Mouse (Mus musculus) 3T3-L1 (cell line): Measurements from ENCODE around the gene Fat3.

Experiments
- DNase-seq: peaks from one replicate; pipeline ENCODE4 v3.0.0-alpha.2; 2015; ENCODE audit warnings: low read depth, low spot score

Fat3 gene

DNA sequence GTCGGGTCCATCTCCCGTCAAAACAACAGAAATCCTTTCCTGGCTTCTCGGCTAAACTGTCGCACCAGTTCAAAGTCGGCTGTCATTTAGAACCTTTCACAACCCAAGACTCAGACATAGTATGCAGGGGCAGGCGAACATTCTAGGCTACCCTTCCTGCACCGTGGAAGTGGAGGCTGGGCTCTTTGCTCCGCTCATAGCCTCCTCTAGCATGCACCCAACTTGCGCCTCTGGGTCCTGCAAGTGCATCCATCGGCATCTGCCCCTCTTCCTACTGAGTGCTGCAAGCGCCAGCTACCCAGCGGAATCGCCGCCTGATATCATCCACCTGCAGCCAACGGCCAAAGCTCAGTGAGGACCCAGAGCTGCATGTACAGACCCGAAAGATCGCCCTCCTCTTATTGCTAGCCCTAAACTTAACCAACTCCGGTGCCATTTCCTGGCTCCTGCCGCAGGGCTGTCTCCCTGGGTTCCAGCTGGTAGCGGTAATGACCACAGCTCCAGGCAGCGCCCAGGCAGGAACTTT, at the start of gene Fat3:
Gene Fat3 (minus strand): TSS at position 100 of the 526 bp plus-strand sequence.
- no peak for DNase-seq

DNA sequence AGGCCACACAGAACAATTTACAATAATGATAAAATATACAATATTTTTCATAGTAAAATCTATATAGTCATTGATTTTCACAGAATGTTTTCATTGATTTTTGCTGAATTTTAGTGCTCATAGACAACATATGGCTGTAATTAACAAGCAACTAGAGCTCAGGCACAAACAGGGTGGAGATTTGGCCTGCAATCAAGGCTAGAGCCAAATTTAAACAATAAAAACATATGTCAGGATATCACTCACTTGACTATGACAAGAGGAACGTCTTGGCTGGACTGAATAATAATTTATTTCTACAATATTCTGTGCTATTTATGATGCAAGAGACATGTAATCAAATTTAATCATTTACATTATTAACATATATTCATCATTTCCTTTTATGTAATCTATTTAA, 31.8 kb upstream of the Fat3 start:
- no peak for DNase-seq

DNA sequence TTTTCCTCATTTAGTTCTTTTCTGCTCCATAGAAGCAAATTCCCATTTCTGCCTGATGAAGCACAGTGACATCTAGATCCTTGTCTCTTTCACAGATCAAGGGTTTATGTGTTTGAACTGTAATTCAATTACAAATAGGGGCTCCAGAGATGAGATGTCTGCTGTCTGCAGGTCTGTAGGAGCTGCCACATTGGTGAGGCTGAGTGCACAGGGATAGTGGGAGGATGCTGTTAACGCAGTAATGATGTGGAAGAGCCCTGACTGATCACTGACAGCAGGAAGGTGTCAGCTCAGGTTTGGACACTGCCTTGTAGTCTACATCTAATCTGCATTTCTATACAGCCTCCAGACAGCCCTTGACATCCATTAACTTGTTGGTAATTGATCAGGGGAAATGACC, 16.5 kb upstream of the Fat3 start:
- no peak for DNase-seq

DNA sequence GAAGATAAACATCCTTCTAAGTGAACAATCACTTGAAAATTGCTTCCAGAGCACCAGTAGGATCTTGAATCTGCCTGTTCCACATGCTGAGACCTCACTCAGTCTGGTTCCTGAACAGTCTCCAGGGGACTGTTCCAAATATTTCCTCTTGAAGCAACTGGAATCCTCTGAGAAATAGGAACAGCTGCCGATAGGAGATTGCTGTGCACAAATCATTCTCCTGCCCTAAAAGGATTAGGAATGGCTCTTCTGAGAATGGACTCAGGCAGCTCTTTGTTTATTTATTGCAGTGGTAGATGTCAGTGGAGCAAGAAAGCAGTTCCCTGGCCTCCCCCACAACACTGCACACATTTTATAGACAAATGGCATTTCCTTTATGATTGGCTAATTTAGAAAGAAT, 10.9 kb upstream of the Fat3 start:
- no peak for DNase-seq

DNA sequence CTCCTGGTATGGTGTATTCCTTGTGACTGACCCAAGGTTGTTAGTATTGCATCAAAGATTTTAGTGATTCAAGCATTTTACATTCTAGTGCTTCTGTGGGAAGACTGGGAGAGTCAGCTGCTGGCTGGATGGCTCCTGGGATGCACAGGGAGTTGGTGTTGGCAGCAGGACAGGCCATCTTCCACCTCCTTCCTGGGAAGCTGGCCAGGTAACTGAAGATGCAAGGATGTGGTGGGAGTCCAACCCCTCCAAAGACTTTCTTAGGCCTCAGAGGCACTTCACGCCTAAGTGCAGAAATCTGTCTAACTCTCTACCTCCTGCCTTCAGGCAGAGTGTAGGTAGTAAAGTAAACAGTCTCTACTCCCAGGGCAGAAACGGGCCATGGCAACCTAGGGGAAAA, 2.7 kb upstream of the Fat3 start:
- DNase-seq = no peak

DNA sequence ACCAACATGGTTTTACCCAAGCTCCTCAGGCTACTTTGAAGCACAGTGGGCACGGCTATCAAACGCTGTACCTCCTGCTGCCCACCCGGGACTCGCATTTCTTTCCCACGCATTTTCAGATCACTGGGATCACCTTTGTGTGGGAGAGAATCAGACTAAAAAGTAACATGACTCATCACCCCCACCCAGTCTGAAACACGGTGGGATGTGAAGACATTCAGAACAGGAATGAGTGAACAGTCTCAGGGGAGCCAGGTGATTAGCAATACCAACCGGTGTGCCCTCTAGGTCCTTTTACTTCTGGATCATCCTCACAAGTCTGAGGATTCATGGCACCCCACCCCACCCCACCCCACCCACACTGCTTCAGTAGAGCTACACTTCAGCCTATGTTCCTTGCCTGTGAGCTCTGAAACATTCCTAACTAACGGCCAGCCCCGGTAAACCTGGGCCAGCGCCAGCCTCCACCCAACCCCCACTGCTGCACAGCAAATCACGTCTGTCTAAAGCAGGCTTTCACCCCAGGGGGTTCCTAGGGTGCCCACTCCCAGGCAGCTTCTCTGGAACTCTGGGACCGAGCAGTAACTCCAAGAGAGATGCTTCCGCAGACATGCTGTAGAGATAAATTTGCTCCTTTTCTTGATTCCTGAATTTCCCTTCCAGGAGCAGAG, 1.7 kb upstream of the Fat3 start:
- no peak for DNase-seq

DNA sequence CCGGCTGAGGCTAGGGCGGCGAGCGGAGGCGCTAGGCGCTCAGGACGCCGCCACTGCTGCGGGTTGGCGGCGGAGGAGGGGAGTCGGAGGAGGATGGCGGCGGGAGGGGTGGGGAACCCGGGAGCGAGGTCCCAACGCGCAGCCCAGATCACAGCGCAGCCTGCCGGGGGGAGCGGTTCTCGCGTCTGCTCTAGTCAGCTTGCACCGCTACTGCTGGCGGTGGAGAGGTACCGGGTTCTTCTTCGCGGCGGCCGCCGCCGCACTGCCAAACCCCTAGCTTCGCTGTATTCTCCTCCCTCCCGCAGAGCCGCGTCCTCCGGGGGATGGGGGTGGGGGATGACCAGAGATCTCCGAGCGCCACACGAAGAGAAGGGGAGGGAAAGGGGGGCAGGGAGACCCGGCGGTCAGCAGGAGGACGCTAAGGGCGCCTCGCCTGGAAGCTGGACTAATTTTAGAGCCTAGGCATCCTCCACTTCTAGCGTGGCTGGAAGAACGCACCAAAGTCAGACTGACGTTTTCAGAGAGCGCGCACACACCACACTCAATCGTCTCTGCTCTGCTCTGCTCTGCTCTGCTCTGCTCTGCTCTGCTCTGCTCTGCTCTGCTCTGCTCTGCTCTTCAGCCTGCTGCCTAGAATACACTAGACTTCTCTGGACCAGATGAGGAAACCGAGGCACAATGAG, 1.0 kb upstream of the Fat3 start:
- DNase-seq = no peak

DNA sequence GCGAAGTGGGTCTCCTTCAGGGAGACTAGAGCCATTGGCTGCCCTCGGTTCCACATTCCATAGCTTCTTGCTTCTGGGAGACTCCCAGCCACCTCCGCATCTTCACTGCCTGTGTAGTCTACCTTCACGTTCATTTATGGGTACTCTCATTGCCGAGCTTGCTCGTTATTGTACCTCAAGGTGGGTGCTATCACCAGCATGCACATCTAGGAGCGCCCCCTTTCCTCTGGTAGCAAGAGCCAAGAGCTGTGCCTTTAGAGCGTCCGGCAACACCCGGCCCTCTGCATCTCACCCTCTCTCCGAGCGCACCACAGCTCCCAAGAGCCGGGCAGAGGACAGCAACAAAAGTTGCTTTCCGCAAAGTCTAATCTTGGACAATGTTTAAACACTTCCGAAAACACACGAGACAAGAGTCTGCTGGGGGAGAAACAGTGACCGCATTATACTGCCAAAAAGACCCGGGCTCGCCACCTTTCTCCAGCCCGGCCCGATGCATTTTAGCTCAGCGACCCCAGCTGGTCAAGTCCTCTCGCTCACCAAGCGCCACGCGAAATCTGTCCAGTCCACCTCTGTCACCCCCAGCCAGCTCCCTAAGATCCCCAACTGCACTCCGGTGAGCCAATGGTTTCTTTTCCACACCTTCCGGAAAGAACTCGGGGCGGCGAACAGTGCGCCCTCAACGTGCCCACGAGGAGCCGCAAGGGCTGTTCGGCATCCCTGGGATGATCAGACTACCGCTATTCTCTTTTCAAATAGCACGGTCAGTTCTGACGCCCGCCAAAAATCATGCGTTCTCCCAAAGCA, 501 bp downstream of the Fat3 start:
- no peak for DNase-seq

DNA sequence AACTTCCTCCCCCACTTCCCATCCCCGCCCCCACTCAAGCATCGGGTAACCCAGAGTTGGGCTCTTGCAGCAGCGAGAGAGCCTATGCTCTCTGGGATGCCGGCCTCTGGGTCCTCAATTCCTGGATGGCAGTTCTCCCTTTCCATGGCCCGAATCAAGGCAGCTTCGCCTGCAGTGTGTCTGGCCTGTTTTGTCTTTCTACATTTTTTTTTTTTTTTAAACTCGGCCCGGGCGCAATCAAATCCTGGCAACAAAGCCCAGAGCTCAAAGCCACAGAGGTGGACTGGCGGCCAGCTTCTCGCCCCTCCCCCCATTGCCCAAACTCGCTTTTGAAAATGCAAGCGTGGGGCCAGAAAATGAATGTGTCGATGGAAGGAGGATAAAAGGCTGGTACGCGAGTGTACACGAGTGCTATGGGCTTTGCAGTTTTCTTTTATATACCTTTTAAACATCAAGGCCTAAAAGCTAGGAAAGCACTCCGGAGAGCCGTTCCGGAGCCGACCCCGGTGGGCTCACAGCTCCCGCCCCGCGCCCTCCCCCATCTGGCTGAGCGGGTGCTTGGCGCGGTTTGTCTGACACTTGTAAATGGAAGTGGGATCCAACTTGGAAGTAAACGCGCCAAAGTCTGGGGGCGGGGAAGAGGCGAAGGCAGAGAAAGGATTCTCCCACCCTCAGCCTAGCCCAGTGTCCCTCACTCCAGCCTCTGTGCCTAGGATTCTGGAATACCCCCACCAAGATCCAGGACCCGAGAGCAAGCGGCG, 1.3 kb downstream of the Fat3 start:
- no peak for DNase-seq

DNA sequence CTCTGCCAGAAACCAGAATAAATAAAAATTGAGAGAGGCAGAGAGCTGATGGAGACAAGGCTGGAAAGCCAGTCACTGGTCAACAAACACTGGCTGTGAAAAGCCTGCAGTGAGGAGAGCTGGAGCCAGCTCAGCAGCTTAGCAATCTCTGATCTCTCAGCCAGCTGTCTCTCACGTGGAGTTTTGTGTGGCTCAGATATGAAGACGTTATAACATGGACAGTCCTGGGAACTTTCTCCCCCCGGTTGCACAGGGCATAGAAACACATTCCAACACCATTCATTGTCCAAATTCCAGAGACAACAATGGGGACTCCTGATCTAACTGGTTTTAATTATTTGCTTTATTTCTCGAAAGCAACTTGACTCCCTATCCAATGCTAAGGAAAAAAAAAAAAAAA, 2.2 kb downstream of the Fat3 start:
- DNase-seq = no peak

DNA sequence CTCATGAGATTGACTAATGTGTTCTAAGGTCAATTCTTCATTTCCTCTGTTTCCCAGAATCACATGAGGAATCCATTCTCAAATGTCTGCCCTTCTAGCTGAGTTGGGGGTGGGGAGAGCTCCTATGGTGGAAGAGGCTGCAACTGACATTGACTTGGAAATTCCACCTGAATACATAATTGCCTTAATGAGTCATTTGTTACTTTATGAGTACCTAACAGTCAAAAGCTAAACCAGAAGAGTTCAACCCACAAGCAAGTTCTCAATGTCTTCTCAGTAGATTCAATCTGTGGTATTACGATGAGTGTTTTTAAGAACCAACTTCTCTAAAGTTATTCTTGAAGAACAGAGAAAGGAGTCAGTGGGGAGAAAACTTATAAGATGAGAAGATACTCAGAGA, 3.7 kb downstream of the Fat3 start:
- no peak for DNase-seq

DNA sequence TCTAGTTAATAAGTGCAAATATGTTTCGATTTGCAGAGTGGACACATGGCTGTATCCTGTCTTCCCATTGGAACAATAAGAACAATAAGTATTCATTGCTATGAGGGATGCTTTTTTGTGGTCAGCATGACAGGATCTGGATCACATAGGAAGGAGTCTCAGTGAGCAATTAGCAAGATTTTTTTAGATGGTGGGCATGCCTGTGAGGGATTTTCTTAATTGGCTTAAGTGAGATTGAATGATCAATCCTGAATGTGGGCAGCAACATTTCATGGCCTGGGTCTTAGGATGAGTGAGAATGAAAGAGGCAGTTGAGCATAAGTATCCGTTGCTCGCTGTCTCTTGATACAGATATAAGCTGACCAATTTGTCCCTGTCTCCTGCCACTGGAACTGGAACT, 4.8 kb downstream of the Fat3 start:
- no peak for DNase-seq

DNA sequence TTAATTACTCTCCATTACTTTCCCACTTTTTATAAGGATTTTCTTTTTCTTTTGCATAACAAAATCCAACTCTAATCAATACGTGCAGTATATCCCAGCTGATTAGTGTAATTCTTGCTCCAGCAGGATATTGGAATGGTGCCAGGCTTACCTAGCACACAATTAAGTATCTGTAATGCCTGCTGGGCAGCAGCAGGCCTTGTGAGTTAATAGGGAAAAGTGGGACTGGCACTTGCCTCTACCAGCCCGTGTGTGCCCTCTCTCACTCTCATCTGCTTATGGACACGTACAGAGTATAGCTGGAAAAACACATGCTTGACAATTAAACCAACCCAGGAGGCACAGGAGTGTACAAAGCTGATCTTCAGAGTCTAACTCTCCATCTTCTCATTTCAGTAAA, 11.4 kb downstream of the Fat3 start:
- no peak for DNase-seq

DNA sequence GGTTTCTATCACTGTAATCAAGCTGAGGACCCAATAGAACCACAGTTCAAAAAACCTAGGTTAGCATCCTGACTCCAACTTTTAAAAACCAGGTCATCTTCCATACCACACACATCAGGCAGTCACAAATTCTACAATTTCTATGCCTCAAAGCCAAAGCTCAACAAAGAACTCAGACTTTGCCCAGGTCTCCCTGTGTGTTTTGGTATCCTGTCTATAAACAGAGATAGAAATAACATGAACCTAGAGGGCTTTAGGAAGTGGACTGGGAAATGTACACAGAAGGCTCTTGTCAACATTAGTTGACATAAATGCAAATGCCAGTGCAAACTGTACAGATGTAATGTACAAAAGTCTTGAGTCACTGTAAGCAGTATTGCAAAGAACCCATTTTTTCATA, 13.5 kb downstream of the Fat3 start:
- no peak for DNase-seq

DNA sequence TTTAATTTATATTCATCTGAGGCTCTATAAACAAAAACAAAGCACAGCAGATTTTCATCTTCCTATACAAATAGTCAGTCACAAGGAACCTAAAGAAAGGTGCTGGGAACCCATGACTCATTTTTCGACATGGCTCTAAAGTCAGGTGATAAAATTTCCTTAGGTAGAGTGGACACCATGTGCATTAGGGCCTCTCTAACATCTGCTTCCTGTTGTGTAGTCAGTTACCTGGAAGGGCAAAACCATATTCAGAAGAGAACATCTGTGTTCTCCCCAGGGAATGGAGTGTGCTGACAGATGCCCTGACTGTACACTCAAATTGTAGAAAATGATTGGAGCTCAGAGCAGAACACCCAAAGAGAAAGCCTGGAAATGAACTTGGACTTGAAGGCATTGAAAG, 14.9 kb downstream of the Fat3 start:
- no peak for DNase-seq

DNA sequence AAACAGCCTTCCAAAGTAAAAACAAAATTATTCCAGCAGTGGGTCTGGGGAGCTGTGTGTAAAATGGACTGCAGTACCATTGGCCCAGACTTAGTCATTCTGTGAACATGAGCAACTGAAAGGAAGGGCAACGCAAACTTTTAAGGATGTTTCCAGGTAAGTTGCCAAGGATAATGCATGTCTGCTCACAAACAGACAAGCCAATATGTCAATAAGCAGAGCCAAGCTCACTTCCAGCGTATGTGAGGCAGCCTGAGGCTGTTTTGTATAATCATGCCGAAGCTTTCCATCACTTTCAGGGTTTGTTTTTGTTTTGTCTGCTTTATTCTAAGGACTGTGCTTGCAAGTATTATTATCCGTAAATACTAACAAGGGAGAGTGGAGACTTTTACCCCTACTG, 15.9 kb downstream of the Fat3 start:
- DNase-seq = no peak

DNA sequence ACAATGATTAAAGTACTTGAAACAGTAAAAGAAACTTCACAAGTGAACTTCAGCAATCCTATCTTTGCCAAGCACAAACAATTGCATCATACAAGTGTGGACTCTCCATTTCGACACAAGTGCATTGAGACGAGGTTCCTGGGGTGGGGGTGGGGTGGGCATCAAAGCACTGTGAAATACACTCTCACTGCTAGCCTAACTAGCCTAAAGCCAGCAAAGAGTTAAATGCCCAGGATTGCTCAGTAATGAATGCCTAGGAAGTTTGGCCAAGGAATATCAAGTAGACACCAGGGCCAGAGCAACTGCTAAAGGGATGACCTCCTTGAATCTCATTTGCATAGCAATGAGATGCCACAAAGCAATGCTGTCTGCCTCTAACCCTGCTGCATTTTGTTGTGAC, 16.3 kb downstream of the Fat3 start:
- DNase-seq = no peak

DNA sequence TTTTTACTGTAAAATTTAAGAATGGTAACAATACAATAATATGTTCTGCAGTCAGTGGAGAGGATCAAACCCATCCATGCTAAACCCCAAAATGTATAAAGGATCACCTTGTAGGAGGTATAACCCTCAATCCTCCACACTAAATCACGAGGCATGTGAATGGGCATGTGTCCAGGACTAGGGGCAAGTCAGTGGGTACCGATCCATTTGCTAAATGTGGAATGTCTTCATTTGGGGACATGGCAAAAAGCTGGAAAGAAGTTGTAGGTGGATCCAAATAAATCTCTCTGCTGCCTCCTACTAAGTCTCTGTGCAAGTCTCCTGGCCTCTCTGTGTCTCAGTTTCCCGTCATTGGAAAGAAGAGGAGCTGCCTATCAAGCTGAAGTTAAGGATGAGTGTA, 39.6 kb downstream of the Fat3 start:
- no peak for DNase-seq

DNA sequence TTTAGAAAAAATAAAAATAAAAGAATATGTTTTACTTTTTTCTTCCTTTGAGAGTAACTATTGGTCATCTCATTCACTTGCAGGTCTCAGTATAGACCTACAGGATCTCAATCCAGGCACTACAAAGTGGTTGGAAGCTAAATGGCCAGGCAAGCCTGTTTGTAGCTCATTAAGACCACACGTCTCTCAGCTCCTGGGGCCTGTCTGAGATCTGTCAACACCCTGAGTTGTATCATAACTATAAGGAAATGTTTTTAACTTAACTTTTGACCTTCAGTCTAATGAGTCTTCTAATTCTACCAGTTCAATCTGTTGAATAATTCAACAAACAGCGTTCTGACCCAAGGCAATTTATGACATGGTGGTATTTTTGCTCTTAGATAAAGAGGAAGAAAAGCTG, 40.5 kb downstream of the Fat3 start:
- no peak for DNase-seq

DNA sequence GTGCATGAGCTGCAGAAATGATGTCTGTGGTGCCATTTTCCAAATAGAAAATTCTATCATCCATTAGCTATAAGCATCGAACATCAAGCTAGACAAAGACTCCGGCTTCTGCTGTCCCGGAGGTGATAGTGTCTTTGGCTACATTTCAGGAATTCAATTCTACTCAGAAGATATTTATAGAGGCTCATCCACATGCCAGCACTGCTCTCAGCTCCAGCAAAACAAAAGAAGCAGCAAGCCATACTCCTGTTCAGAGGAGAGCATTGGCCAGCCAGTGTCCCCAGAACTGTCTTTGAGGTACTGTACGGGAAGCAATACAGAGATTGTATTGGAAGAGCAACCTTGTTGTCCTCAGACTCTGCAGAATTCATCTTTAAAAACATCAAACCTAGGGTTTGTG, 59.2 kb downstream of the Fat3 start:
- DNase-seq = no peak

DNA sequence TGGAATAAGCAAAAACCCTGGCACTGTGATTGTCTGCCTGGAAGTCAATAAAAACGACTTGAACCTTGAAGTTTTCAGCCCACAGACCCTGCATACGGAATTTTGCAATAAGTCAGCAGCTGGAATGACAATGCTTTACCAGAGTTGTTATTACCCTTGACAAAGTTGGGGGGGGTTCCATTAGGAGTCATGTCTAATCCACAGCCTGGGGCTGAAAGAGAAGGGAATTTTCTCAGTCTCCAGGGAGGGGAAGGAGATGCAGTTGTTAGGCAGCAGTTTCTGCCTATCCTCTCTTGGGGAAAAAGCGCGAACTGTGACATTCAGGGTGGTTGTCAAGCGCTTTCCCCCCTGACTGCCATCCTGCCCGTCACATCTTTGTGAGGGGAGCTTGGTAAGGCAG, 60.4 kb downstream of the Fat3 start:
- no peak for DNase-seq

DNA sequence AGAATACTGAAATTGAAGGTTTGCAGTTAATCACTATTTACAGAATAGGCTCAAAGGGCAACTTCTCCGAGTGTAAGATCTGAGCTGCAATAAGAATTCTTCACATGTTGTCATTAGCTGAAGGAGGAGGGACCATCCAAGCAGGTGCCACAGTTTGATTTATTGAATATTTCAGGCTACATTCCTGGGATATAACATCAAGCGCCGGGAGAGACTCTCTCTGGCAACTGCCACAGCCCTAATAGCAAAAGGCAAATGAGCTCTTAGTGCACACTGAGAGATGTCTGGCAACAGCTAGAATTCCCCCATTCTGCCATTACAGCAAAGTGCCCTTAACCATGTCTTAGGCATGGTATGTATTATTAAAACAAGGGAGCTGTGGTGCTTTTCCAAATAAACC, 61.1 kb downstream of the Fat3 start:
- no peak for DNase-seq
